Mouse (Mus musculus): Measurements from ENCODE around the gene Vmn1r67. TPM values are rescaled to one million over a fixed set of nuclear protein-coding genes. Genes with fewer than 3 reads are reported as not detected.
A peak's percentile ranks its signal among the peaks of the same experiment; 100 is the strongest.

Vmn1r67 gene
- not detected in 2 replicates for polyA plus RNA-seq (2015; fragmentation: Nextera tagmentation; extraction: Ambion mirVana)

GRCm38 (mm10) chr7:10443031-10443430, at the start of gene Vmn1r67:
TSS of gene Vmn1r67 (plus strand) at chr7:10443331.
- no peaks in the 10 kb centered on the region for H3K4me1 ChIP-seq (ENCODE audit: control insufficient read depth, low read depth, low read length)
- no peak within 1 kb of the TSS for H3K4me2 ChIP-seq (ENCODE audit: low read depth, low read length)
- H3K36me3 ChIP-seq (ENCODE audit: control insufficient read depth, insufficient read depth) = no peaks in the 10 kb centered on the region
- no peaks in the 10 kb centered on the region for H3K9me3 ChIP-seq (replicated peaks; ENCODE audit: control insufficient read depth, low read length)
- H3K27me3 ChIP-seq (ENCODE audit: control insufficient read depth, insufficient read depth, low read depth, low read length) = no peaks in the 10 kb centered on the region
- ATAC-seq (ENCODE audit: low read depth) = no peak
- H3K4me3 ChIP-seq (ENCODE audit: low read depth, low read length) = no peak within 1 kb of the TSS
- H3K9ac ChIP-seq (ENCODE audit: low read depth, low read length) = no peak within 1 kb of the TSS
- H3K27ac ChIP-seq (ENCODE audit: low read length) = no peak within 1 kb of the TSS

GRCm38 (mm10) chr7:10458166-10458565, 15.0 kb downstream of the Vmn1r67 start:
- Histone ChIP-seq H3K27me3 (ENCODE audit: control insufficient read depth, insufficient read depth, low read depth, low read length) (no peaks in the 10 kb centered on the region), H3K4me2 (ENCODE audit: low read depth, low read length) (no peak overlapping the region), H3K27ac (ENCODE audit: low read length) (no peak overlapping the region), H3K4me3 (ENCODE audit: low read depth, low read length) (no peak overlapping the region), H3K36me3 (ENCODE audit: control insufficient read depth, insufficient read depth) (no peaks in the 10 kb centered on the region), H3K9ac (ENCODE audit: low read depth, low read length) (no peak overlapping the region), H3K9me3 (replicated peaks; ENCODE audit: control insufficient read depth, low read length) (no peaks in the 10 kb centered on the region), H3K4me1 (ENCODE audit: control insufficient read depth, low read depth, low read length) (no peaks in the 10 kb centered on the region)
- WGBS (ENCODE audit: insufficient replicate concordance) = 33% methylated on average over 3 of the region's 3 CpGs
- ATAC-seq (ENCODE audit: low read depth) = no peak

GRCm38 (mm10) chr7:10479813-10480212, 36.7 kb downstream of the Vmn1r67 start:
- no peak for ATAC-seq (ENCODE audit: low read depth)
- H3K4me3 ChIP-seq (ENCODE audit: low read depth, low read length) = no peak overlapping the region
- no peaks in the 10 kb centered on the region for H3K27me3 ChIP-seq (ENCODE audit: control insufficient read depth, insufficient read depth, low read depth, low read length)
- no peaks in the 10 kb centered on the region for H3K9me3 ChIP-seq (replicated peaks; ENCODE audit: control insufficient read depth, low read length)
- H3K36me3 ChIP-seq (ENCODE audit: control insufficient read depth, insufficient read depth) = no peaks in the 10 kb centered on the region
- no peak overlapping the region for H3K9ac ChIP-seq (ENCODE audit: low read depth, low read length)
- H3K4me1 ChIP-seq (ENCODE audit: control insufficient read depth, low read depth, low read length) = no peaks in the 10 kb centered on the region
- no peak overlapping the region for H3K27ac ChIP-seq (ENCODE audit: low read length)
- no peak overlapping the region for H3K4me2 ChIP-seq (ENCODE audit: low read depth, low read length)

- Histone ChIP-seq H3K4me2 (ENCODE audit: low read depth, low read length) (no peak overlapping the region), H3K9ac (ENCODE audit: low read depth, low read length) (no peak overlapping the region), H3K4me1 (ENCODE audit: control insufficient read depth, low read depth, low read length) (no peaks in the 10 kb centered on the region), H3K27ac (ENCODE audit: low read length) (no peak overlapping the region), H3K27me3 (ENCODE audit: control insufficient read depth, insufficient read depth, low read depth, low read length) (no peaks in the 10 kb centered on the region), H3K9me3 (replicated peaks; ENCODE audit: control insufficient read depth, low read length) (no peaks in the 10 kb centered on the region), H3K4me3 (ENCODE audit: low read depth, low read length) (no peak overlapping the region), H3K36me3 (ENCODE audit: control insufficient read depth, insufficient read depth) (no peaks in the 10 kb centered on the region)
- ATAC-seq (ENCODE audit: low read depth) = no peak
- WGBS (ENCODE audit: insufficient replicate concordance) = 51% methylated on average over 18 of the region's 18 CpGs
Observed at GRCm38 (mm10) chr7:10480588-10481233, 37.6 kb downstream of the Vmn1r67 start.

- H3K27ac ChIP-seq (ENCODE audit: low read length) = no peak within 1 kb of the TSS
- peaks cover 3% of the 10 kb centered on the region; the same call in 1 of the 2 replicates for H3K4me1 ChIP-seq (ENCODE audit: control insufficient read depth, low read depth, low read length)
- peak within 1 kb of the TSS; percentile 72 for H3K4me2 ChIP-seq (ENCODE audit: low read depth, low read length)
- H3K9me3 ChIP-seq (replicated peaks; ENCODE audit: control insufficient read depth, low read length) = no peaks in the 10 kb centered on the region
- peak; percentile 98 for ATAC-seq (ENCODE audit: low read depth)
- H3K36me3 ChIP-seq (ENCODE audit: control insufficient read depth, insufficient read depth) = peaks cover 2% of the 10 kb centered on the region; the same call in 1 of the 2 replicates
- peak within 1 kb of the TSS; percentile 68 for H3K4me3 ChIP-seq (ENCODE audit: low read depth, low read length)
- no peaks in the 10 kb centered on the region for H3K27me3 ChIP-seq (ENCODE audit: control insufficient read depth, insufficient read depth, low read depth, low read length)
- peak within 1 kb of the TSS; percentile 61 for H3K9ac ChIP-seq (ENCODE audit: low read depth, low read length)
- WGBS (ENCODE audit: insufficient replicate concordance) = 1% methylated on average over 33 of the region's 33 CpGs
Observed at GRCm38 (mm10) chr7:10494786-10495521, 51.8 kb downstream of the Vmn1r67 start, which contains the start of gene Zik1. TSS of gene Zik1 (minus strand) at chr7:10495394.

- peaks cover under 1% of the 10 kb centered on the region; the same call in 1 of the 2 replicates for H3K36me3 ChIP-seq (ENCODE audit: control insufficient read depth, insufficient read depth)
- H3K27ac ChIP-seq (ENCODE audit: low read length) = no peak overlapping the region
- ATAC-seq (ENCODE audit: low read depth) = no peak
- no peak overlapping the region for H3K9ac ChIP-seq (ENCODE audit: low read depth, low read length)
- WGBS (ENCODE audit: insufficient replicate concordance) = 26% methylated on average over 6 of the region's 6 CpGs
- H3K9me3 ChIP-seq (replicated peaks; ENCODE audit: control insufficient read depth, low read length) = no peaks in the 10 kb centered on the region
- no peaks in the 10 kb centered on the region for H3K27me3 ChIP-seq (ENCODE audit: control insufficient read depth, insufficient read depth, low read depth, low read length)
- peaks cover 3% of the 10 kb centered on the region; the same call in 1 of the 2 replicates for H3K4me1 ChIP-seq (ENCODE audit: control insufficient read depth, low read depth, low read length)
- H3K4me3 ChIP-seq (ENCODE audit: low read depth, low read length) = no peak overlapping the region; the same call in 1 of the 2 replicates
- H3K4me2 ChIP-seq (ENCODE audit: low read depth, low read length) = peak overlapping the region; percentile 72; the same call in 1 of the 2 replicates
Observed at GRCm38 (mm10) chr7:10495578-10495977, 52.4 kb downstream of the Vmn1r67 start.

Other genes with a start within 250 kb of the Vmn1r67 start
- not detected in 2 replicates for gene Vmn1r66, start 165.3 kb upstream of the Vmn1r67 start, polyA plus RNA-seq (2015; fragmentation: Nextera tagmentation; extraction: Ambion mirVana)
- 1.6 and 1.7 TPM in 2 replicates for gene Zik1, start 52.1 kb downstream of the Vmn1r67 start, polyA plus RNA-seq (2015; fragmentation: Nextera tagmentation; extraction: Ambion mirVana)
- not detected in 2 replicates for gene Vmn1r68, start 115.2 kb downstream of the Vmn1r67 start, polyA plus RNA-seq (2015; fragmentation: Nextera tagmentation; extraction: Ambion mirVana)
- gene Vmn1r69, start 170.3 kb downstream of the Vmn1r67 start, polyA plus RNA-seq (2015; fragmentation: Nextera tagmentation; extraction: Ambion mirVana) = not detected in 2 replicates
- gene Vmn1r70, start 188.2 kb downstream of the Vmn1r67 start, polyA plus RNA-seq (2015; fragmentation: Nextera tagmentation; extraction: Ambion mirVana) = not detected in 2 replicates
- not detected in 2 replicates for gene Nlrp4b, start 244.5 kb downstream of the Vmn1r67 start, polyA plus RNA-seq (2015; fragmentation: Nextera tagmentation; extraction: Ambion mirVana)

All from liver, embryonic 16.5 days (tissue).